Mouse (Mus musculus) cerebellum, adult 2 months (tissue): ENCODE results near the gene Bcan. TPM values are rescaled to one million over a fixed set of nuclear protein-coding genes. Genes with fewer than 3 reads are reported as not detected.

Source experiments
- DNase-seq, 2 experiments: peaks; one replicate each; pipeline ENCODE4 v3.0.0; 2021
- H3K27ac ChIP-seq: fragments of 200-500 bp; 2 replicates; pipeline ENCODE4 v1.5.1; 2012; ENCODE audit warnings: low read length, control low read depth, inconsistent platforms; ENCODE audit not compliant: insufficient read depth
- H3K27me3 ChIP-seq: fragments of 200-500 bp; 2 replicates; pipeline ENCODE4 v1.6.1; 2012; ENCODE audit warnings: inconsistent platforms, mild to moderate bottlenecking, low read length, moderate library complexity; ENCODE audit not compliant: control insufficient read depth, insufficient read depth
- H3K4me1 ChIP-seq: fragments of 200-500 bp; 2 replicates; pipeline ENCODE4 v1.6.1; 2011; ENCODE audit warnings: low read length; ENCODE audit not compliant: control insufficient read depth, insufficient read depth
- H3K4me3 ChIP-seq: fragments of 200-500 bp; replicated peaks from 2 replicates; pipeline ENCODE3; 2011; ENCODE audit warnings: mild to moderate bottlenecking, low read depth, low read length, control low read depth; ENCODE audit not compliant: insufficient read depth
- CTCF ChIP-seq: fragments of 200-500 bp; IDR thresholded peaks from 2 replicates; pipeline ENCODE4 v1.5.1; 2011; ENCODE audit warnings: low read depth, mild to moderate bottlenecking, control low read depth, low read length, moderate library complexity, borderline replicate concordance; ENCODE audit not compliant: insufficient read depth
- POLR2A ChIP-seq: fragments of 200-500 bp; IDR thresholded peaks from 2 replicates; pipeline ENCODE4 v1.6.1; 2011; ENCODE audit warnings: low read length, control low read depth, borderline replicate concordance; ENCODE audit not compliant: insufficient read depth
- WGBS: fragments of 180-500 bp; shearing (Covaris S2); methylation state at CpG from one replicate; pipeline ENCODE4 v1.1.7; 2018; 5-methylcytosine and 5-hydroxymethylcytosine counted together
- polyA plus RNA-seq: library from polyadenylated mRNA; depleted of rRNA; stranded (reverse); fragments of >200 nt; gene quantifications from 2 replicates; pipeline ENCODE4 v1.2.3, GENCODE M21; 2012; rRNA removed

Bcan gene
- polyA plus RNA-seq, 1 experiment, result 400 TPM

DNA sequence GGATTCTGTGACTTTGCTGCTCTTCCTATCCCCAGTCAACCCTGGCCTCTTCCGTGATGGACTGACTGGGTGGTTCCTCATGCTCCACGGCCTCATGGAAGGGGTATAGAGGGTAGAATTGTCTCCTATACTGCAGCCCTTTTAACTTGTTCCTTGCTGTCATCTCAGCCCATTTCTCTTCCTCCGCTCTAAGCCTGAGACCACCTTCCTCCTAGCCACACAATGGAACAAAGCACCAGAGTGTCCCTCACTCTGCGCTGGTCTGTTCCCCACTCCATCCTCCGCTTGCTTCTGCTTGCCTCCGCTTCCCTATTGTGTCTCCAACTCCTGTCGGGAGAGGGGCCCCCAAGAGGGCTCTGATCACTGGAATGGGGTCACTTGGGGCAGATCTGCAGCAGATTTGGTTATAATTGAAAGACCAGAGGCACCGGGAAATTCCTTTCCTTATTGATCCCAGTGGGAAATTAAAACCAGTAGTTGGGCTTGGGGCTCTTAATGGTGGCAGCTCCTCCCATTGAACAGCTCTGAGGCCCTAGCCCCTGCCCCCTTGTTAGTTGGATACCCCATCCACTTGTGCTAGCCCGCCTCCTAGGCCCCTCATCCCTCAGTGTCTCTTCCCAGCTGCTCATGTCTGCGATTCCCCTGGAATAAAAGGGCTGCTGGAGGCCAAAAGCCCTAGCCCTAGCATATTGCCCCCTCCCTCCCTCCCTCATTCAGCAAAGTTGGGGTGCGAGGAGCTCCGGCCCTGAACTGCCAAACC, 54.1 kb downstream of the Bcan start:
- H3K27me3 ChIP-seq, result peaks cover 7% of the 10 kb centered on the region; the same call in 1 of the 2 replicates
- no peaks in the 10 kb centered on the region; the same call in 1 of the 2 replicates for H3K4me1 ChIP-seq
- no peak for TF ChIP-seq CTCF
- TF ChIP-seq POLR2A, result no peak
- no peak overlapping the region for H3K27ac ChIP-seq
- 51% methylated on average over 12 of the region's 12 CpGs for WGBS
- DNase-seq, result no peak
- H3K4me3 ChIP-seq, result no peak overlapping the region

GRCm38 (mm10) chr3:87944838-87945600, 55.0 kb downstream of the Bcan start:
- Histone ChIP-seq H3K27ac (no peak overlapping the region), H3K27me3 (peaks cover 7% of the 10 kb centered on the region; the same call in 1 of the 2 replicates), H3K4me3 (no peak overlapping the region), H3K4me1 (no peaks in the 10 kb centered on the region; the same call in 1 of the 2 replicates)
- no peak for DNase-seq
- 6% methylated on average over 4 of the region's 4 CpGs for WGBS
- TF ChIP-seq POLR2A (no peak), CTCF (no peak)

- 42% methylated on average over 7 of the region's 7 CpGs for WGBS
- H3K27me3 ChIP-seq, result peaks cover 2% of the 10 kb centered on the region; the same call in 1 of the 2 replicates
- H3K27ac ChIP-seq, result no peak overlapping the region
- DNase-seq, result no peak
- TF ChIP-seq CTCF (no peak), POLR2A (no peak)
- no peaks in the 10 kb centered on the region; the same call in 1 of the 2 replicates for H3K4me1 ChIP-seq
- H3K4me3 ChIP-seq, result no peak overlapping the region
Observed at GRCm38 (mm10) chr3:87943586-87943985, 56.4 kb downstream of the Bcan start.

DNA sequence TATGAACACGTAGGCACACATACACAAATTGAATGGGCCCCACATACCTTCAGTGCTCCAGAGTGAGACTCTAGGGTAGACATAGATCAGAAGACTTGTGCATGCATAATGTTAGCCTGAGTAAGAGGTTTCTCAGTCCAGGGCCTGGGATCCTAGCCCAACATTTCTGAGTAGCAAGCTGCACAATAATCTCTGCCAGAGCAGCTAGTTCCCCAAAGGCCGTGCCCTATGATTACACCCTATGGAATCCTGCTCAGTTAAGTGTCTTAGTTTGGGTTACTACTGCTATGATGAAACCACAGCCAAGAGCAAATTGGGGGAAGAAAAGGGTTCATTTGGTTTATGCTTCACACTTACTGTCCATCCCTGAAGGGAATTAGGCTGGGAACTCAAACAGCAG, 57.6 kb downstream of the Bcan start:
- no peak for TF ChIP-seq POLR2A
- no peak for TF ChIP-seq CTCF
- Histone ChIP-seq H3K27ac (no peak overlapping the region), H3K4me3 (no peak overlapping the region), H3K4me1 (no peaks in the 10 kb centered on the region; the same call in 1 of the 2 replicates), H3K27me3 (no peaks in the 10 kb centered on the region; the same call in 1 of the 2 replicates)
- no peak for DNase-seq
- 81% methylated on average over 2 of the region's 2 CpGs for WGBS

DNA sequence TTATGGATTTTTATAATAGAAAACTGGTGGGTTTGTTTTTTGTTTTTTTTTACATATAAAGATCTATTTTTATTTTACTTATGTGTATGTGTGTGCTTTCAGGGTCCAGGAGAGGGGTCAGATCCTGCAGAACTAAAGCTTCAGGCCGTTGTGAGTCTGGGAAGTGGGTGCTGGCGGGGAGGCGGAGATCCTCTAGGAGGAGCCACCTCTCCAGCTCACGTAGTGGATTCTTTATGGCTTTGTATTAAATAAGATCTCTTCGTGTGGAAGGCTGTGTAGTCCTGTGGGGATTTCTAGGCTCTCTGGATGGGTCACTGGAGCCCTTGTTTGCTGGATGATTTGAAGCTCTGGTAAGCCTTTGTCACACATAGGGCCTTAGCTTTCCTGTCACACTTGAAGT, 59.4 kb downstream of the Bcan start:
- WGBS, result 60% methylated on average over 5 of the region's 5 CpGs
- DNase-seq, result no peak
- H3K27ac ChIP-seq, result no peak overlapping the region
- no peak for TF ChIP-seq POLR2A
- TF ChIP-seq CTCF, result no peak
- no peaks in the 10 kb centered on the region for H3K27me3 ChIP-seq
- H3K4me1 ChIP-seq, result peaks cover 3% of the 10 kb centered on the region; the same call in 1 of the 2 replicates
- H3K4me3 ChIP-seq, result no peak overlapping the region

Other genes with a start within 250 kb of the Bcan start
- gene Ntrk1, start 205.1 kb downstream of the Bcan start, polyA plus RNA-seq, result 2.5 and 2.8 TPM in 2 replicates
- 1.3 and 1.4 TPM in 2 replicates for gene Insrr, start 203.3 kb downstream of the Bcan start, polyA plus RNA-seq
- 7.4 and 8.5 TPM in 2 replicates for gene Pear1, start 175.9 kb downstream of the Bcan start, polyA plus RNA-seq
- 0.05 TPM in 2 replicates for gene Sh2d2a, start 153.5 kb downstream of the Bcan start, polyA plus RNA-seq
- 47.6 and 48.8 TPM in 2 replicates for gene Prcc, start 114.6 kb downstream of the Bcan start, polyA plus RNA-seq
- 180 and 194 TPM in 2 replicates for gene Hdgf, start 93.9 kb downstream of the Bcan start, polyA plus RNA-seq
- gene Mrpl24, start 80.7 kb downstream of the Bcan start, polyA plus RNA-seq, result 83.9 and 84.9 TPM in 2 replicates
- 15.2 and 15.9 TPM in 2 replicates for gene Isg20l2, start 69.9 kb downstream of the Bcan start, polyA plus RNA-seq
- 46.8 and 49.5 TPM in 2 replicates for gene Rrnad1, start 69.5 kb downstream of the Bcan start, polyA plus RNA-seq
- 3.5 and 5.0 TPM in 2 replicates for gene Crabp2, start 51.6 kb downstream of the Bcan start, polyA plus RNA-seq
- gene Nes, start 29.2 kb downstream of the Bcan start, polyA plus RNA-seq, result 2.7 and 3.4 TPM in 2 replicates
- 103 and 112 TPM in 2 replicates for gene Hapln2, start 27.4 kb upstream of the Bcan start, polyA plus RNA-seq
- gene Gpatch4, start 42.9 kb upstream of the Bcan start, polyA plus RNA-seq, result 11.4 and 14.4 TPM in 2 replicates
- 118 and 120 TPM in 2 replicates for gene Naxe, start 58.3 kb upstream of the Bcan start, polyA plus RNA-seq
- not detected in 2 replicates for gene Ttc24, start 78.1 kb upstream of the Bcan start, polyA plus RNA-seq
- gene Iqgap3, start 81.7 kb upstream of the Bcan start, polyA plus RNA-seq, result 0.11 and 0.14 TPM in 2 replicates
- gene Mef2d, start 142.1 kb upstream of the Bcan start, polyA plus RNA-seq, result 102 and 116 TPM in 2 replicates